Mouse (Mus musculus) lung, postnatal 10 days (tissue): ENCODE measurements around the gene Ccdc138.

Experiments
- DNase-seq: peaks from one replicate; pipeline ENCODE4 v3.0.0; 2021

The Ccdc138 gene

DNA sequence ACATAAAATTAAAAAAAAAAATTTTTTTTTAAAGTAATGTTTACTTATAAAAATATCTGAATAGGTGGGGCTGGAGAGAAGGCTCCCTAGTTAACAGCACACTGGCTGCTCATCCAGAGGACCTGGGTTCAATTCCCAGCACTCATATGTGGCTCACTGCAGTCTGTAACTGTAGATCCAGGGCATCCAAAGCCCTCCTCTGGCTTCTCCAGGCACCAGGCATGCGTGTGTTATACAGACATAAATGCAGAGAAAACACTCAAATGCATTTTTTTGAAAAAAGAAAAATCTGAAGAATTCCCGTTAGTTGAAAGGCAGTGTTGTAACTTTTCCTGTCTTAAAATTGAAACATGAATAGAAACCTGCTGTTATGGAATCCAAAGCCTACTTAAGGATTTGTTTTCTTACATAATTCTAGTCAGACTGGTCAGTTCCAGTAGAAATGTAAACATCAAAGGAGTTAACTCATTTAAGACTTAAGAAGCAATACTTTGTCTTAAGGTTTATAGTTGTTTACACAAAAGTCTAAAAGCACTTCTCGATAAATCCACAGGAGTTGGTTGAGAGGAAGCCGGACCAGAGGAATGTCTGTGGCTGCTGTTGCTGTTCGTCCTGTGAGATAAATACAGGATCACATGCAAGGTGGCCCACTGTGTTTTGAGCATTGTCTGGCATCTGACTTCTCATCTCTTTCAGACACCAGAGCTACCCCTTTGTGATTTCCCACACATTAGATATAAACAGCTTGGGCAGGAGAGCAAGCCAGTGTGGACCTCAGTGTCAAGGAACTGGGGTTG lies 87.9 kb downstream of the Ccdc138 start:
- no peak for DNase-seq

DNA sequence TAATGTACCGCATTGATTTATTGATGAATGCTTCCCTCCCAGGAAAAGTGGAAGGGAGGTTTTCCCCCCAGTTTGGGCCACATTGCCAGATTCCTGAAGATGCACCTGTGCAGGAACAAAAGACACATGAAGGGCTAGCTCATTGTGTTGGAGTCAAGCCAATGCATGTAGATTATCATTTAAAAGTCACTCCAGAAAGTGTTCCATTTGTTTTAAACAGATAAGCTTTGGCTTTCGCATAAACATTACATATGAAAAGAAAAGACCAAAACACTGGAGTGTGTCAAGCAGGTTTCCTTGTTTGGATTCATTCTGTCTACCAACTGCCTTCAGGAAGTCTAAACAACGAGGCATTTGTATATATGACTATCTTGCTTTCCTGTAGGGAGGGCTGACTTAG lies 96.7 kb downstream of the Ccdc138 start:
- no peak for DNase-seq

- no peak for DNase-seq
These were observed 97.4 kb downstream of the Ccdc138 start for GRCm38 (mm10) chr10:58595197-58595596.

DNA sequence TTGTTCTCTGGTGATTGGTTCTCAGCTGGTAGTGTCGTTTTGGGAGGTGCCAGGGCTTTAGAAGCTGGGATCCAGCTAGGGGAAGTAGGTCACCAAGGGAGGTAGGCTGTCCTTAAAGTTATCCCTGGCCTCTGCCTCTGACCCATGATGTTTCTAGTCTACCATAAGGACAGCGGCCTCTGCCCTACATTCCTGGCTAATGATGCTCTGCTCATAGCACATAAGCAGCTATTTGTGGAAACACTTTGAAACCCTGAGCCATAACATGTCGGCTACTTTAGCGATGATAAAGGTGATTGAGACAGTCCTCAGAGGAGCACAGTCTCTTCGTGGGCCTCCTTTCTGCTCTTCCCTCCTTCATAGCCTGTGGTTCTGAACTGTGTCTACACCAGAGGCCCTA lies 98.1 kb downstream of the Ccdc138 start:
- DNase-seq, result no peak

DNA sequence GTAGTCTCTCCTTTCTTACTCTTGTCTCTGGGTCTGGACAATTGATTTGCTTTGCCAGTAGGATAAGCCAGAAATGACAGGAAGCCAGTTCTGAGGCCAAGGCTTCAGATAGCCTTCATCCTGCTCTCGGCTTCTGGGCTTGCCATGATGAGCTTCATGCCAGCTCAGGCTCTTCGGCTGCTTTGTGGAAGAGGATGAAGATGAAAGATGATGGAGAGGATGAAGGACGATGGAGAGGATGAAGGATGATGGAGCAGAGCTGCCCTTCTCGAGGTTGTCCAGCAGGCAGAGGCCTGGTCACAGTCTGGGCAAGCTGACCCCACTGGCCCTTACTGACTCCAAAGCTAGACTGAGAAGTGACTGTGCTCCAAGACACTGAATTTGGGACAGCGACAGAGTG lies 102.4 kb downstream of the Ccdc138 start:
- no peak for DNase-seq

- DNase-seq, result no peak
These were observed 103.2 kb downstream of the Ccdc138 start for GRCm38 (mm10) chr10:58600983-58601382.

- DNase-seq, result no peak
These were observed 103.7 kb downstream of the Ccdc138 start for GRCm38 (mm10) chr10:58601431-58601901.

DNA sequence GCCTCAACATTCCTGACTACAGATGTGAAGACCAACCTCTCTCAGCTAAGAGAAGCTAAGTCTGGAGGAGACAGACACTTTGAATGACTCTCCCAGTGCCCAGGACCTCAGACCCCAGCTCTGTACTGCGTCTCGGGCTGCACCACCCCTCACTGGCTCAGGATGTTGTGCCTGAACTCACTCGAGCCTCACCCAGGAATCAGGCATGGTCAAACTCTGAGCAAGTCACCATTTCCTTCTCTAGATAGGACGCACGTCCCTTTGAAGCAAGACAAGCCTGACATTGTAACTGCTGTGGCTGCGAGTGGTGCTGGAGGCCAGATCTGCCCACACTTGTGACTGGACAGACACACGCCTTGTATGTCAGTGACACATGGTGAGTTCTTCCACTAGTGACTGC lies 104.2 kb downstream of the Ccdc138 start:
- DNase-seq, result no peak

DNA sequence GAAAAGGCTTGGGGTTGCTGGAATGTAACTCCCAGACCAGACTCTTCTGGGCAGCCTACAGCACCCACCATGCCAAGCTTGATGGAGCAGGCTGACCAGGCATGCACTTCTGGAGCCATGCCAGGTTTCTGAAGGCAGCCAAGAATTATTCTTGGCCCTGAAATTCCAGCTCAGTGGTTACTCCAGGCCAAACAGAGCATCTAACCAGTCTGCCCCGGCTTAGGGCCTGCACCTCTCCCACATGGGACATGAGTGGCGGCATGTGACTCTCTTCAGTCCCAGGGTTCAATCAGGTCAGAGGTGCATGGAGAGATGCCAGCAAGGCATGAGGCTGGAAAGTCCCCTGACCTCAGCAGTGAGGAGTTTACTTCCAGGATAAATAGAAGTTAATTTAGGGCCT lies 107.0 kb downstream of the Ccdc138 start:
- DNase-seq, result peak; percentile 86

DNA sequence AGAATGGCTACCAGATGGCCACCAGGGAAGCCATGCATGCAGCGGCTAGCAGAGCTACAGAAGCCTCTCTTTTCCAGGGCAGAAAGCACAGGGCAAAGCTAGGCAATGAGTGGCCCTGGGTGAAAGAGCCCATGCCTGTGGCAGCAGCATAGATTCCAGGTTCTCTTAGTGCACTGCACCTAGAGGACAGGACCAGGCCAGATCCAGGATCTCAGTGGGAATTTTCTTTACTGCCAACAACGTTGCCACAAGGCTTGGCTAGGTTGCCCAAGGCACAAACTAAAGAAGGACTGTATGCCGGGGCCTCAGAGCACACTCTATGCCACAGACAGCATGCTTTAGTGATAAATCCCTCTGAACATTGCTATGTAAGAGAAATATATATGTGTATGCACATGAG lies 108.6 kb downstream of the Ccdc138 start:
- no peak for DNase-seq

- peak; percentile 52 for DNase-seq
These were observed 111.1 kb downstream of the Ccdc138 start for GRCm38 (mm10) chr10:58608858-58609257.

GRCm38 (mm10) chr10:58610484-58611261 lies 112.9 kb downstream of the Ccdc138 start:
- no peak for DNase-seq

DNA sequence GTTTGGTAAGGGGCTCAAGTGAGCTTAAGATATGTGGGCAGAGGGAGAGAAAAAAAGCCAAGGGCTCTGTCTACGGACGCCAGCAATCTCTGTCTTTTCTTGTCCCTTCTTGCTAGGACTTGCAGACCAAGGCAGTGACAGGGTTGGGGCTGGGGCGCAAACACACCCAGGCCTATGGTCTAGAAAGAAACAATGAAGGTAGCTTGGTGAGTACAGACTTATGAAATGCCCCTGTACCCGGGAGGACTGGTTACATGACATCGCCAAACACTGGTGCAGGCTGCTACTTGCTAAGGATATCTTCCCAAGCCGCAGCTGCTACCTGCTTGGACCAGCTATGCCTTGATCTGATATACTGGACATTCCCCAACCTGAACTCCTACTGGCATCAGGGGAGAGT lies 116.9 kb downstream of the Ccdc138 start:
- DNase-seq, result no peak

DNA sequence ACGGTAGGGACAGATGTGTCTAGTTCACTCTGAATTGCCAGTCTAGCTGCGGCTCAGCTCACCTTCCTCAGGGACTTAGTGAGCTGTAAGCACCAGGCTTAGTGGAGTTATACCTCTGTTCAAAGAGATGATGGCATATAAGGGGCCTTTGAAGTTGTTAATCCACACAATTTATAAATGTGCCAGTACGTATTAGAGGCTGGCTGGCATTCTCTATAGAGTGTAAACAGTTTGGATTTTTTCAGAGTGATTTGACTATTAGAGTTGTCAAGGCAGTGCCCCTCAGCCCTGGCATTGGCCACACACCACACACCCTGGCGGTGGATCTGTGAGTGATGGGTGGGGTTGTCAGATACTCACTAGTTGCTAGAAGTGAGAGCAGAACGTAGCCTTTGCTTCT lies 118.8 kb downstream of the Ccdc138 start:
- no peak for DNase-seq

GRCm38 (mm10) chr10:58618501-58619216 lies 120.9 kb downstream of the Ccdc138 start:
- DNase-seq, result peak; percentile 25

DNA sequence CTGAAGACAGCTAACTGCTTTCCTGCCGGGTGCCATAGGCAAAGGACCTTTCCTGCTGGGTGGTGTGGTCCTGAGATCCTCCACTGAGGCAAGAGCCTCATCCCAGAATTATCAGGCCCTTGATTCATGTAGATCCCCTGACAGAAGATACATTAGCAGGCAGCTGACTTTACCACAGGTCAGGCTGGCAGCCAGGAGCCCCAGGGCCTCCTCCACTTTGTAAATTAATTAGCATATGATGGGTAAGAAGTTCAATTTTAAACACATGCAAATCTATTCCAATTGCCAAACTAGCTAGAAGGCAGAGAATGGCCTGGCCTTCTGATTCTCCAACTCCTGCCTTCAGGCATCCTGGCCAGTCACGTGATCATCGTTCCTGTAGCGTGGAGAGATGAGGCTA lies 121.5 kb downstream of the Ccdc138 start:
- no peak for DNase-seq

DNA sequence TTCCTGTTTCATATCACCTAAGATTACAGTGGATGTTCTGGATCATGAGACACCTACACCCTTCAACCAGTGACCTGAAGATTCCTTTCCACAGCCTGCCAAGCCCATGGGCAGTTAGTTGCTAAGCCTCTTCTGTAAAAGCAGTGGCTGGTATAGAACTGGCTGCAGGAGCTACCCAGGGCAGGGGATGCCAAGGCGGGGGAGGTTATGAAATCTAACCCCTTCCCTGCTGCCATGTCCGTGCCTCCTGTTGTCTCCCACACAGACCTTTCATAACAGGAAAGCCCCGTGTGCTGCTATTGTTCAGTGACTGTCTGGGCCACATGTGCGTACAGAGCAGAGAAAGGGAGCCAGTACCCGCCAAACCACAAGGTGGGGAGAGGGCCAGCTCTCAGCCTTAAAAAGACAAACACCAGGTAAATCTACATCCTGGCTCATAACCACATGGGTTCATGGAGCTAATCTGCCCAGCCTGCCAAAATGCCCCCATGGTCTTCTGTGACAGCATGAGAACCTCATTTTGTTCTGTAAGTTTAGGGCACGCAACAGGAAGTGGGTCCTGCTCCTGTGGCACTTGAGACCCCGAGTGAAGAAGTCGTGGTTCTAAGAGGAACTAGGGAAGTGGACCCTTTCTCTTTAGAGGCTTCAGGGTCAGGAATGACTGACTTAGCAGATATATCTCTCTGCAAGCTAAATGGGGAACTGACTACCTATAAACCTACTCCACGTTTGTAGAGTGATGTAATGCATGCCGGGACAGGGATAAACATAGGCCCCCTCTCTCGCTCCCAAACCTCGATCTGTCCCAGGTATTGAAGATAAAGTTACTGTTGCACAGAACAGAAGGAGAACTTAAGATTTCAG lies 127.3 kb downstream of the Ccdc138 start:
- DNase-seq, result no peak
